Mouse (Mus musculus) brain, embryonic 14.5 days (tissue): ENCODE measurements around the gene Tprn.

Experiments
- CTCF ChIP-seq: fragments of 200-500 bp; IDR thresholded peaks from 2 replicates; pipeline ENCODE4 v1.5.1; 2012; ENCODE audit warnings: inconsistent platforms, mild to moderate bottlenecking, moderate library complexity, borderline replicate concordance; ENCODE audit not compliant: insufficient read depth, insufficient read length; ENCODE audit errors: extremely low read depth
- POLR2A ChIP-seq: fragments of 200-500 bp; IDR thresholded peaks from 2 replicates; pipeline ENCODE4 v1.6.1; 2012; ENCODE audit warnings: mild to moderate bottlenecking, inconsistent platforms, borderline replicate concordance; ENCODE audit not compliant: poor library complexity, insufficient read depth, insufficient read length, severe bottlenecking; ENCODE audit errors: extremely low read depth

- TF ChIP-seq CTCF = no peak
- TF ChIP-seq POLR2A = no peak
These were observed 19.1 kb upstream of the Tprn start for GRCm38 (mm10) chr2:25243342-25243741.
